Mouse (Mus musculus) lung, adult 10 weeks (tissue): Measurements from ENCODE around the gene Zfhx2. TPM values are rescaled to one million over a fixed set of nuclear protein-coding genes. Genes with fewer than 3 reads are reported as not detected.

Source experiments
- polyA plus RNA-seq: library from polyadenylated mRNA; stranded (reverse); fragments of 350-450 nt; fragmentation: Illumina TruSeq; extraction: RNeasy Lipid Tissue Mini Kit (QIAGEN cat#74804); gene quantifications from one replicate; pipeline ENCODE4 v1.2.3, GENCODE M21; 2014; ENCODE audit warnings: low read depth, low replicate concordance; ENCODE audit not compliant: insufficient read depth

Gene Zfhx2
- polyA plus RNA-seq = 0.37 TPM

GRCm38 (mm10) chr14:55092011-55092577, at the start of gene Zfhx2:
TSS of gene Zfhx2 (minus strand) at chr14:55092324.

GRCm38 (mm10) chr14:55116425-55117200, 24.5 kb upstream of the Zfhx2 start, which contains the start of gene Jph4:
TSS of gene Jph4 (minus strand) at chr14:55116935.

GRCm38 (mm10) chr14:55105836-55106809, 14.0 kb upstream of the Zfhx2 start, which contains the start of gene Ap1g2:
TSS of gene Ap1g2 (minus strand) at chr14:55106593.

GRCm38 (mm10) chr14:55094704-55095231, 2.6 kb upstream of the Zfhx2 start, which contains the start of gene Thtpa:
TSS of gene Thtpa (plus strand) at chr14:55094784.

GRCm38 (mm10) chr14:55014991-55015766, 76.9 kb downstream of the Zfhx2 start, which contains the start of gene Ngdn:
TSS of gene Ngdn (plus strand) at chr14:55015454.

Other genes with a start within 250 kb of the Zfhx2 start
- gene Homez, start 221.4 kb downstream of the Zfhx2 start, polyA plus RNA-seq = 2.8 TPM
- gene Ppp1r3e, start 214.8 kb downstream of the Zfhx2 start, polyA plus RNA-seq = 8.1 TPM
- 36.2 TPM for gene Bcl2l2, start 208.9 kb downstream of the Zfhx2 start, polyA plus RNA-seq
- not detected for gene Gm20521, start 208.9 kb downstream of the Zfhx2 start, polyA plus RNA-seq
- gene Pabpn1, start 199.8 kb downstream of the Zfhx2 start, polyA plus RNA-seq = 89.4 TPM
- 9.3 TPM for gene Slc22a17, start 179.2 kb downstream of the Zfhx2 start, polyA plus RNA-seq
- gene Efs, start 166.2 kb downstream of the Zfhx2 start, polyA plus RNA-seq = 3.3 TPM
- not detected for gene Il25, start 159.6 kb downstream of the Zfhx2 start, polyA plus RNA-seq
- not detected for gene Cmtm5, start 156.1 kb downstream of the Zfhx2 start, polyA plus RNA-seq
- 170 TPM for gene Myh6, start 125.4 kb downstream of the Zfhx2 start, polyA plus RNA-seq
- not detected for gene Gm17428, start 115.4 kb downstream of the Zfhx2 start, polyA plus RNA-seq
- gene Myh7, start 97.7 kb downstream of the Zfhx2 start, polyA plus RNA-seq = 10.6 TPM
- gene Ngdn, start 76.9 kb downstream of the Zfhx2 start, polyA plus RNA-seq = 49.9 TPM
- 7.4 TPM for gene Thtpa, start 2.5 kb upstream of the Zfhx2 start, polyA plus RNA-seq
- 16.4 TPM for gene Ap1g2, start 14.3 kb upstream of the Zfhx2 start, polyA plus RNA-seq
- 0.07 TPM for gene Jph4, start 24.6 kb upstream of the Zfhx2 start, polyA plus RNA-seq
- gene Dhrs2, start 129.7 kb upstream of the Zfhx2 start, polyA plus RNA-seq = not detected